Mouse (Mus musculus): ENCODE measurements around the gene Fchsd2. TPM values are rescaled to one million over a fixed set of nuclear protein-coding genes. Genes with fewer than 3 reads are reported as not detected.

The Fchsd2 gene
- total RNA-seq, 2 experiments from 2014 or later: 21.2 to 23.2 TPM

- DNase-seq: no peak
Measured at GRCm38 (mm10) chr7:101318848-101319247, 226.2 kb downstream of the Fchsd2 start.

- no peak for DNase-seq
Measured at GRCm38 (mm10) chr7:101319796-101320195, 227.1 kb downstream of the Fchsd2 start.

GRCm38 (mm10) chr7:101320399-101321217, 227.9 kb downstream of the Fchsd2 start:
- DNase-seq: peak; percentile 55 to 79

- DNase-seq: peak; percentile 26 to 62
Measured at GRCm38 (mm10) chr7:101321218-101321827, 228.7 kb downstream of the Fchsd2 start.

GRCm38 (mm10) chr7:101323141-101323594, 230.5 kb downstream of the Fchsd2 start:
- peak in 1 of 2 experiments; percentile 28 for DNase-seq

GRCm38 (mm10) chr7:101324142-101324962, 231.7 kb downstream of the Fchsd2 start:
- DNase-seq: peak in 1 of 2 experiments; percentile 40

GRCm38 (mm10) chr7:101326006-101326405, 233.3 kb downstream of the Fchsd2 start:
- DNase-seq: no peak

- DNase-seq: no peak
Measured at GRCm38 (mm10) chr7:101327263-101327662, 234.6 kb downstream of the Fchsd2 start.

GRCm38 (mm10) chr7:101327786-101328185, 235.1 kb downstream of the Fchsd2 start:
- no peak for DNase-seq

GRCm38 (mm10) chr7:101328621-101329158, 236.0 kb downstream of the Fchsd2 start:
- peak; percentile 49 to 70 for DNase-seq

- DNase-seq: no peak
Measured at GRCm38 (mm10) chr7:101329606-101330005, 236.9 kb downstream of the Fchsd2 start.

GRCm38 (mm10) chr7:101330074-101330840, 237.6 kb downstream of the Fchsd2 start:
- peak; percentile 74 to 84 for DNase-seq

GRCm38 (mm10) chr7:101330841-101331173, 238.1 kb downstream of the Fchsd2 start:
- no peak for DNase-seq

- peak in 1 of 2 experiments; percentile 77 for DNase-seq
Measured at GRCm38 (mm10) chr7:101332045-101332831, 239.6 kb downstream of the Fchsd2 start.

Other genes with a start within 250 kb of the Fchsd2 start
- 1 to 10 TPM; 1.6 to 4.2 TPM for gene Relt, start 229.4 kb upstream of the Fchsd2 start, total RNA-seq (2021)
- gene Arhgef17, start 160.8 kb upstream of the Fchsd2 start, total RNA-seq (2021): 10 to 100 TPM; 63.3 to 69.0 TPM
- 1 to 10 TPM; 3.8 to 6.7 TPM for gene P2ry6, start 118.2 kb upstream of the Fchsd2 start, total RNA-seq (2021)
- gene P2ry2, start 80.0 kb upstream of the Fchsd2 start, total RNA-seq (2021): 1 to 10 TPM; 1.7 to 2.2 TPM
- gene Atg16l2, start 209.4 kb downstream of the Fchsd2 start, total RNA-seq (2021): 10 to 100 TPM; 14.6 to 34.6 TPM
- gene Stard10, start 224.2 kb downstream of the Fchsd2 start, total RNA-seq (2021): 10 to 100 TPM; 22.5 to 60.5 TPM